Mouse (Mus musculus) heart, postnatal 36 days (tissue): ENCODE results near the gene Pyy. TPM values are rescaled to one million over a fixed set of nuclear protein-coding genes. Genes with fewer than 3 reads are reported as not detected.

Experiments
- DNase-seq, 2 experiments: peaks; one replicate each; pipeline ENCODE4 v3.0.0; 2021 to 2022
- intact Hi-C: fragments of 180-260 bp; cut with DNase I; formaldehyde crosslinking; loops from one replicate; pipeline ENCODE4 v1.15.1; 2025
- total RNA-seq, 2 experiments: library from RNA; stranded (reverse); gene quantifications; 2 replicates each; pipeline ENCODE4 v1.2.3; 2021

The Pyy gene
- not detected for total RNA-seq

DNA sequence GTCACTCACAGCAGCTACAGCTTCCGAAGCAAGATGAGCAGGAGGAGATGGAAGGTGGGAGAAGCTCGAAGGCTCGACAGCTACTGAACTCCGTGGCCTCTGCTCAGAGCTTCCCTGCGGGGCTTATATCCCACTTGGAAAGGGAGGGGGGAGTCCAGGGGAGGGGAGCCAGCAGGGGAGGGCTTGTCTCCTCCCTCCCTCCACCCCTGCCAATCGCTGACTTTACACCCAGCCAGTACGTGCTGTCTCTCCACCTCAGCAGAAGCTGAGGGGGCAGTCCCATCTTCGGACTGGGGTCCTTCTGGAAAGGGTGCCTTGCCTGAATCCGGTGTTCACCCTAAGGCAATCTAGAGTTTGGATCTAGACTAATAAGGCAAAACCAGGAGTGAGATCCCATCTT, at the start of gene Pyy:
TSS of gene Pyy (minus strand) at position 101 of the 400 bp plus-strand sequence.
- intact Hi-C loops = loop anchor here (2.0 kb wide), 1 partner anchor 23 kb away; no protein-coding TSS in a partner anchor
- DNase-seq = no peak

DNA sequence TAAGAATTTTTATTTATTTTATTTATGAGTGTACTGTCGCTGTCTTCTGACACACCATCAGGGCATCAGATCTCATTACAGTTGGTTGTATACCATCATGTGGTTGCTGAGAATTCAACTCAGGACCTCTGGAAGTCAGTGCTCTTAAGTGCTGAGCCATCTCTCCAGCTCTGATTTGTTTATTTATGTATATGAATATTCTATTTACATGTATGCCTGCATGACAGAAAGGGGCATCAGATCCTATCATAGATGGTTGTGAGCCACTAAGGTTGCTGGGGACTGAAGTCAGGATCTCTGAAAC, 49.1 kb upstream of the Pyy start:
- DNase-seq = no peak
- intact Hi-C loops = loop anchor here (2.0 kb wide), 2 partner anchors 28 to 110 kb away; partner anchors contain the start of gene Lsm12

DNA sequence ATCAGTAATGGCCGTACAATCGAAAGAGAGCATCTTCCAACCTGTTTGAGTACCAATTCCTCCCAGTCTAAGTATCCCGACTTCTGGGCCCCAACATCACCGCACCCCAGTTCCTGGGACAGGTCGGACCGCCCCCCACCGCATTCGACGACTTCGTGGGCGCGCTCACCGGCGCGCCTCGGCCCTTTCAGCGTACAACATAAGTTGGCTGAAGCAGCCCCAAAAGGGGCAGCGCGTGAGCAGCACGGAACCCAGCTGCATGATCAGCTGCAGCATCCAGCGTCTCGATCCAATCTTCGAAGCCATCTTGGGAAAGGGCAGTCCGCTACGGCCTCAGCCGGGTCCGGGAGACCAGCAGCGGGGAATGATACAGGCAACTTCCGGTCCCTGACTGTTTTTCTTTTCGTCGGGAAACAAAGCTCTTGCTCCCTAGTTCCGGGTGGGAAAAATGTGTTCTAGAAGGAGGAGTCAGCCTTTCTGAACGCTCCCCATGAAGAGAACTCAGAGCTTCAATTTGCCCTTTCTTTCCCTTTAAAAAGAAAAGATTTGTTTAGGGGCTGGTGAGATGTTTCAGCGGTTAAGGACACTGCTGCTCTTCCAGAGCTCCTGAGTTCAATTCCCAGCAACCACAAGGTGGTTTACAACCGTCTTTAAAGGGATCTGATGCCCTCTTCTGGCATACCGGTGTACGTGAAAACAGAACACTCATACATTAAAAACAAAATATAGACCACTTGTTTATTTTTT, 48.6 kb upstream of the Pyy start, which contains the start of gene Tmem101:
TSS of gene Tmem101 (minus strand) at position 366 of the 747 bp plus-strand sequence.
- peak; percentile 91 to 92 for DNase-seq
- intact Hi-C loops = loop anchor here (2.0 kb wide), 2 partner anchors 29 to 111 kb away; partner anchors contain the start of gene Lsm12

DNA sequence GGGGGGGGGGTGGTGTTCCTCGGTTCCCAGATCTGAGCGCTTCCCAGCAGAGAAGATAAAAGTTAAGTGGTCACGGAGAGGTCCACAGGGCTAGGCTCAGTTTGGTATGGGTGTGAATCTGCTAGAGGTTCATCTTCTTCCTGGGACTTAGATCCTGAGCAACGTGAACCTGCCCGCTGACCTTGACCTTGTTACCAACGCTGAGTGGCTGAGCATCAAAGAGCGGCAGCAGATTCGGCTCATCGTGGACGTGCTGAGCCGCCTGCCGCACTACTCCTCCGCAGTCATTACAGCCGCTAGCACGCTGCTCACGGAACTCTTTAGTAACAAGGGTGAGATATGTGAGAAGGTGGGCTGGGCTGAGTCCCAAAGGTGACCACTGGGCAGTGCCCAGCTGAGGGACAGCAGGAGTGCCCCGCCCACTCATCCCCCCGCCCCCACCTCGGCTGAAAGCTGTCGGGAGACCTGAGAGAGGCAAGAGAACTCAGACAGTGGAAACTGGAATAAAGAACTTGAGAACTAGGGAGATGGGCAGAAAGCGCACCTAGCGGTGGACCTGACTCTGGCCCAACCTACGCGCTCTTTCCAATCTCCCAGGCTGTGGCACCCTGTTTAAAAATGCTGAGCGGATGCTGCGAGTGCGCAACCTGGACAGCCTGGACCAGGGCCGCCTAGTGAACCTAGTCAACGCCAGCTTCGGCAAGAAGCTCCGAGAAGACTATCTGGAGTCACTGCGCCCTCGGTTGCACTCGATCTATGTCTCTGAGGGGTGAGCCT, 39.8 kb upstream of the Pyy start:
- intact Hi-C loops = no loop called here

DNA sequence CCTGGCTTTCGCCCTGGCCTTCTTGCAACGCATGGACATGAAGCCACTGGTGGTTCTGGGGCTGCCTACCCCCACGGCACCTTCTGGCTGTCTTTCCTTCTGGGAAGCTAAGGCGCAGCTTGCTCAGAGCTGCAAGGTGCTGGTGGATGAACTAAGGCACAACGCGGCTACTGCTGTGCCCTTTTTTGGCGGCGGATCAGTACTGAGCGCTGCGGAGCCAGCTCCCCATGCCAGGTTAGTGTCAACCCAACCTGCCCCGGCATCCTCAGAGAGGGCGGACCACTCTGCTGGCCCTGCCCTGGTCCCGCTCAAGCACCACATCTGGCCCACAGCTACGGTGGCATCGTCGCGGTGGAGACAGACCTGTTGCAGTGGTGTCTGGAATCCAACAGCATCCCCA, 38.9 kb upstream of the Pyy start:
- intact Hi-C loops = no loop called here
- no peak for DNase-seq

More for the DNA sequence above, 39.8 kb upstream of the Pyy start:
- no peak for DNase-seq

DNA sequence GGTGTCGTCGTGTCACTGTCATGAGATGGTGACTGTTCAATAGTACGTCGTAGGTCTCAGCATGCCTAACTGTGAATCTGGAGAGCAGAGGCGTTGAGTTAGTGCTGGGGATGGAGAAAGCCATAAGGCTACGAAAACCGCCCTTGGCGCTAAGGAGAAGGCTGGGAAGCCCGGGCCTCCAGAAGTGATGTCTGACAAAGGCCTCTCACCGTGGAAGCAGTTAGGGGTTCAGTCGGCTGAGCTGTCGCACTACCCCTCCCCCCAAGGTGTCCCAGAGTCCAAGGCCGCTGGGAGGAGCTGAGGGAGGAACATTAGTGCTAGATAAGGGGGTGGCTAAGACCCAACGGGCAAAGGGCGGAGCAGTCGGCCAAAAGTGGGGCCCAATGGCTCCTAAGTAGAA, 38.4 kb upstream of the Pyy start:
- DNase-seq = no peak
- intact Hi-C loops = no loop called here

DNA sequence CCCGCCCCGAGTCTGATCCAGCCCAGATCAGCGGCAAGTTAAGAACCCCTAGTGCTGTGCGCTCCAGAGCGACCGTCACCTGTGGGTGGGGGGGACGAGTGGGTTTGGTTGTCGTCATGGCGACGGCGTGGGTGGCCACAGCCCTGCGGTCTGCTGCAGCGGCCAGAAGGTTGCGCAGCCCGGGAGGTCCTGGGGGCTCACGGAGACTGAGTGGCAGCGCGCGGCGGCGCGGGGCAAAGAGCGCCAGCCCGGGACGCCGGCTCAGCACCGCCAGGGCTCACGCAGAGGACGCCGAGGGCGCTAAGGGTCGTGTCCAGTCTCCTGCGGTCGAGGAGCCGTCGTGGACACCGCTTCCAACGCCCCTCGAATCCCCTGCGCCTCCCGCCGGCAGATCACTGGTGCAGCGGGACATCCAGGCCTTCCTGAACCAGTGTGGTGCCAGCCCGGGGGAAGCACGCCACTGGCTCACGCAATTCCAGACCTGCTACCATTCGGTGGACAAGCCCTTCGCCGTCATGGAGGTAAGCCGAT, 37.9 kb upstream of the Pyy start, which contains the start of gene Nags:
TSS of gene Nags (plus strand) at position 43 of the 531 bp plus-strand sequence.
- intact Hi-C loops = no loop called here
- DNase-seq = no peak

DNA sequence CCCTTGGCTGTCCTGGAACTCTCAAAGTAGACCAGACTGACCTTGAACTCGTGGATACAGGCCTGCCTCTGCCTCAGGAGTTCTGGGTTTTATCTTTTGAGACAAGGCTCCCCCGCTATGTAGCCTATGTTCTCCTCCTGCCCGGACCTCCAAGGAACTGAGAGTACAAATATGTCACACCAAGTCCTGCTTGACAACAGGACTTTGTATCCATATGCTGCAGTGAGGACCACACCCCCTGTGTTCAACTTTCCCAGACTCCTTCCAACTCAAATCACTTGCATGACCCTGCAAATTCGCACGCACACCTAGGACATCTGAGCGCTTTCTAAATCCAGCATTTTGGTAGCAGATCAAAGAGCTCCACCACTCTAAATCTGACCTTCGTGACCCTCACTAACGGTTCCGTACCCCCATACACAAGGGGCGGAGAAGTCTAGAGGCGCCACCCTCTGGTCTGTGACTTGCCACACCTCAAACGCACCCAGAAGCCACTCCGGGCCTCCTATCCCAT, 37.4 kb upstream of the Pyy start:
- no peak for DNase-seq
- intact Hi-C loops = no loop called here

DNA sequence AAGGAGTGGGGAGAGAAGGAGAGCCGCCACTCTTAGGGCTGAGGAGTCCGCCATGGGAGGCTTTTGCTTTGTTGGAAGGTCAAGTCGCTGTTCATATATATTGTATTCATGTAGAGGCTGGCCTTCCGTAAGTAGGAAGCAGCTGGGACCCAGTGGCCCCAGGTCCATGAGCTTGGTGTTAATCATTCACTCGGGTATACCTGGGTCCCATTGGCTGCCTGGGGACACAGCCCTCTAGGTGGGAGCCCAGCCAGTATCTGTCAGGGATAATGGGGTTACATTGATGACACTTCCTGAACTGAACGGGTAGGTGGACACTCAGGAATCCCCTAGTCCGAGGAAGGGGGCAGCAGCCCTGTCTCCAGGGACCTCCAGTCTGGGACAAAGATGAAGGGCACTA, 34.7 kb upstream of the Pyy start:
- intact Hi-C loops = no loop called here
- DNase-seq = no peak

DNA sequence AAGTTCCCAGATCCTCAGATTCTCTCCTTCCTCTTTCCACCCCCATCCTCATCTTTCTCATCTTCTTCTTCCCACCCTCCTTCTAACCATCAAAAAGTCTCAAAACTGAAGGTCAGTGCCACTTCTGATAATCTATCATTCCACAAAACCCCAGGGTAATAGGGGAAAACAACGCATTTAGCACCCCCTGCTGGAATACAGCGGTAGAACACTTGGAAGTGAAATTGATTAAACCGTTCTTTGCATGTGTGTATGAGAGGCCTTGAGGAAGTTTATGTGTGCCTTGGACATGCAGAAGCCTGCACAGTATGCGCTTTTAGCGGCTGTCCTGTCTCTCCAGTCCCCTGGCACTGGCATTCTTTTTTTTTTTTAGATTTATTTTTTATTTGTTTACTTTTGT, 32.9 kb upstream of the Pyy start:
- peak; percentile 66 to 71 for DNase-seq

DNA sequence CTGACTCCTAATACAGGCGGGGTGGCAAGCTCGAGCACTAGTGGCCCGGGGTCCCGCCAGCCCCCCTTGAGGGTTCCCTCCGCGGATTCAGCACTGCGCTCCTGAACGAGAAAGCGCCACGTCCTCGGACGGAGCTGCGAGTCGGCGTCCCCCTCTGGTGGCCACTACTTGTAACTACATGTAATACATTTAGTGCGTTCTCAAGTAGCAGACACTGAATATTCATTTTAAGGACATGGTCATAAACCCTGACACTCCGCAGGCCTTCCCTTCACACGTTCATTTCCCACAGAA, 30.8 kb upstream of the Pyy start:
- DNase-seq = peak; percentile 61 to 64
- intact Hi-C loops = loop anchor here (1.0 to 2.0 kb wide), 3 partner anchors 36 to 152 kb away; partner anchors contain the start of gene Dusp3

More for the DNA sequence above, 32.9 kb upstream of the Pyy start:
- intact Hi-C loops = no loop called here

DNA sequence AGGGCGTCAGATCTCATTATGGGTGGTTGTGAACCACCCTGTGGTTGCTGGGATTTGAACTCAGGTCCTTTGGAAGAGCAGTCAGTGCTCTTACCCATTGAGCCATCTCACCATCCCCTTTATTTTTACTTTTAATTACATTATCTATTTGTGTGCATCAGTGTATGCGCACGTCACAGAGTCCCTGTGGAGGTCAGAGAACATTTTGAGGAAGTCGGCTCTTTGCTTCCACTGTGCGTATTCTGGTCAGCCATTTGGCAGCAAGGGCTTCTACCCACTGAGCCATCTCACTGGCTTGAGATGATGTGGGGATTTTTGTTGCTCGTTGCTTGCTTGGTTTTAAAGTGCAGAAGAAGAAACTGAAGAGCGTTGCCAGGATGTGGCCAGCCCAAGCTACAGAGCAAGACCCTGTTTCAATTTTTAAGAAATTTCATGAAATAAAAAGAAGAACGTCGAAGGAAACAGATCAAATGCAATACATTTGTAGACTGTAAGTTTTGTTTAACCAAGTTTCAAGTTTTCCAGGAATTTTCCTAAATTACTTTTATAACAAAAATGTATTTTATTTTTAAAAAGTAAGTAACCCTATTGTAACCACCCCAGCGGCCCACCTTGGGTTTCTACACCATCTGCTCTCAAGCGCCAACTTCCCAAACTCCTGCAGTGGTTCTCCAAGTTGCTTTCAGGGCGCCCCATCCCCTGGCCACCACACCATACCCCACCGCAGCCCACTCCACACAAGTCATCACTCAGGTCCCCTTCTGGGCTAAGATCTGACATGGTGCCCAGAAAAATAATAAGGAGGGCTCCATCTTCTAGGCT, 30.2 kb upstream of the Pyy start:
- intact Hi-C loops = loop anchor here (1.0 to 2.0 kb wide), 3 partner anchors 36 to 151 kb away; partner anchors contain the start of gene Dusp3

DNA sequence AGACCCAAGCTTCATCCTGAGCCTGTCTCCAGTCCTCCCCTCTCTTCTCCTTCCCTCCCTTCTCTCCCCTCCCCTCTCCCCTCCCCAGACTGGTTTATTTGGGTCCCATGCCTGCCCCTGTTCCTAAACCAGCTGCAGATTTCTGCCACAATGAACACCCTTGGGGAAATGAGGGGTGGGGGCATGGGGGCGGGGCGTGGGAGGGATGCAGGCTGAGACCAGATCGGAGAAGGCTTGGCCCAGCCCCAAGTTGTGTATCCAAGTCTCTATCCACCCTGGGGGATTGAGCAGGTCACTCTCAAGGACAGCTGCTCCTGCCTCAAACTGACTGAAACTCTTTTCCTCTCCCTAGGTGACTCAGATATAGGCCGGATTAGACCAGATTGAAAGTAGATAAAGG, 26.9 kb upstream of the Pyy start:
- intact Hi-C loops = no loop called here
- DNase-seq = no peak

More for the DNA sequence above, 30.2 kb upstream of the Pyy start:
- no peak for DNase-seq

DNA sequence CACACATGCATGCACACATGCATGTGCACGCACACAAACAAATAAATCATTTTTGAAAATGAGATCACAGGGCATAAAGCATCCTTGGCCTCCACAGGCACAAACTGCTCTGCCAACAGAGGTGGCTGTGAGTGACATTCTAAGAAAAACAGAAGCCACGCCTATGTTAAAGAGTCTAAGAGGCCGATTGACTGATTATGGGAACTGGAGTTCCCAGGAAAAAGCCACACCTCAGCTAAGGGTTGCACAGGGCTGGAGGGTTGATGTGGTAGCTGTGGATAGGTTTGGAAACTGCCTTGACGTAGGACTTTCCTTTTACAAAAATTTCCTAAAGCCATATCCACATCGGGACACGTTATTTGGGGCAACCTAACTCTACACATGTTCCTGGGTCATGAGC, 9.8 kb upstream of the Pyy start:
- intact Hi-C loops = no loop called here
- DNase-seq = no peak

DNA sequence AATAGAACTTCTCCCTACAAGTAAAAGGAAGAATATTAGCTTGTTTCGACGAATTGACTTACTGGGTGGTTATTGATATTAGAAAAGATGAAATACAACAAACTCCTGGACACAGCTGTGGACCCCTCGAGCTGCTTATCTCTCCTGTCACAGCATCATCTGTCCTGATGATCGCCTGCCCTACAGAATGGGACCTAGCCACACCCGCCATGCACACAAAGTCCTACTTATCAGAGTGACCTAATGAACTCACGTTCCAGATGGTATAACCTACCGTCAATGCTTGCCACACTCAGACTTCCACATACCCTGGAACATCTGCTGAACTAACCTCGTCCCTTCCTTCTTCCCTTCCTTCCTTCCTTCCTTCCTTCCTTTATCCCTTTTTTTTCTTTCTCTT, 8.6 kb upstream of the Pyy start:
- intact Hi-C loops = no loop called here
- DNase-seq = no peak

DNA sequence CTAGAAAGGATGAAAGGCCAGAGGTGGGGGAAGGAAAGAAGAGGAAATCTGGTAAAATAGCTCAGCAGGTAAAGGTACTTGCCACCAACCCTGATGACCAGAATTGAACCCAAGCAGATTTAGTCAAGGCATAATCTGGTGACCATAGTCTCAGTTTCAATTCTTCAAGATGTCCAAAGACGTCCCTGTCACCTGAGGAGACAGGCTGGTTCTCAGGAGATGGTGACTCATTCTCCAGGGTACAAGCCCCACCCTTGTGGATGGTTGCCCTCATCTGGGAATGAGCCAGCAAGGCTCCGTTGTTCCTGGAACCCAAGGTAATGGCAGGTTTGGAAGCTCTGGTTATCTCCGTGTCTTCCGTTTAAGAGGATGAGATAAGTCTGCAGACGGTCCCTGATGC, 3.9 kb upstream of the Pyy start:
- no peak for DNase-seq
- intact Hi-C loops = no loop called here

DNA sequence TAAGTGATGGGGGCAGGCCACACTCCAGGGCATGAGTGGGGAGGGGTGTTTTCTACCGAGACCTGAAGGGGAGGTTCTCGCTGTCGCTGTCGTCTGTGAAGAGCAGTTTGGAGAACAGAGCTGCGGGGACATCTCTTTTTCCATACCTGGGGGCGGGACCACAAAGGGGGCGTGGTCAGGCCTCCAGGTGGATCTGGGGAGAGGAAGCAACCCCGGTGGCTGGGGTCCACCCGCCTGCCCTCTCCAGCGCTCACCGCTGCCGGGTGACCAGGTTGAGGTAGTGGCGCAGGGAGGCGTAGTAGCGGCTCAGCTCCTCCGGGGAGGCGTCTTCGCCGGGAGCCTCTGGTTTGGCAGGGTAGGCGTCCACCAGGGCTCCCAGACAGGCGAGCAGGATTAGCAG, 721 bp downstream of the Pyy start:
- DNase-seq = no peak
- intact Hi-C loops = no loop called here

DNA sequence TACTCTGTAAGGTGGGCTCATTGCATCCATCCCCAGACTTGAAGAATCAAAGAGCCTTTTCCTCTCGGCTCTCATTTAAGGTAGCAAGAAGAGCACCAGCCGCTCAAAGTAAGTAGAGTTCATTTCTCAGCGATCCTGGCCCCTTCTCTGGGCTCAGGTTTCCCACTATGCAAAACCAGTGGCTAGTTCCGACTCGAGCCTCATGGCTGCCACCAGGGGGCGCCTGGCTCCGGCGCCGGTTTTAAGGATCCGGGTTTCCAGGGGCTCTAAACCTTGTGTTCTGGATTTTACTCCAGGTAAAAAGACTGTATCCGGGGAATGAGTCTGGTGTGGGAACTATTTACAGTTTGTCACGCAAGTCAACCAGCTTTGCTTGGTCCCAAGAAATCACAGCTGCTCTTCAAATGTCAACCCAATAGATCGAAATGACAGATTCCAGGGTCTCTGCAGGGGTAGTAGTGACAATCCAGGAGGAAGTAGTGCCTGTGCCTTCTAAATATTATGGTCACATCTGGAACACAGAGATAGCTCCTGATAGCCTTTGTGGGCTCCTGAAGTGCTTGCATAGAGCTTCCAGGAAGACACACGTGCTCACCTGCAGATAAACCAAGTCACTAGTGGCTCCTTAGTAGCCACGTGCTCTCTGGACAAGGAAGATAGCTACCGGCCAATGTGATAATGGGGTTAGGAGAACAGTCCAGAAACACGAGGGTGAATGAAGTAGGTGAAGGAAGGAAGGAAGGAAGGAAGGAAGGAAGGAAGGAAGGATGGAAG, 5.0 kb downstream of the Pyy start:
- intact Hi-C loops = loop anchor here (1.0 to 2.0 kb wide), 2 partner anchors 36 to 164 kb away; no protein-coding TSS in a partner anchor

DNA sequence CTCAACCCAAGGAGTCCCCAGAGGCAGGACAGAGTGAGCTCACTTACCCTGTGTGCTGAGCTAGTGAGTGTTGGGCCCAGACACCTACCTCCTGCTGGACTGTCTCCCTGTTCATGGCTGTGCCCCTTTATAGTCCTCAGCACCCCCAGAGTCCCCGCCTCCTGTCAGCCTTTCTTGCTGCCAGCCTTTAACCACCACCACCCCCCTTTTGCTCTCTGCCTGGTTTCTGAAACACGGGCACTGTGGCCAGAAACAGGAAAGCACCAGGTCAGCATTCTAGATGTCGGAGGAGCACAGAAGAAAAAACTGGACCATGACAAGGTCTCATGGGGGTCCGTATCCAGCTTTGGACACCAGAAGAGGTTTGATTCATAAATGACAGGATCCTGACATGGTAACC, 6.4 kb downstream of the Pyy start, which contains the start of gene Ppy:
TSS of gene Ppy (minus strand) at position 101 of the 400 bp plus-strand sequence.
- intact Hi-C loops = no loop called here
- no peak for DNase-seq

More for the DNA sequence above, 5.0 kb downstream of the Pyy start:
- DNase-seq = peak; percentile 60 to 79
